Mouse (Mus musculus): ENCODE measurements at regions not wholly inside any gene's neighbourhood (a gene's known extent, or its start where the extent isn't known, plus 50 kb on each side); places are given as distances from the start of the nearest gene placed in this dataset.
A peak's percentile ranks its signal among the peaks of the same experiment; 100 is the strongest.

- ATAC-seq (ENCODE audit: extremely low read depth, insufficient number of reproducible peaks, low FRiP score, low TSS enrichment): no peak
- Histone ChIP-seq H3K27me3 (replicated peaks) (no peaks in the 10 kb centered on the region), H3K4me3 (no peak overlapping the region), H3K36me3 (no peaks in the 10 kb centered on the region), H3K9ac (no peak overlapping the region), H3K4me1 (peaks cover 6% of the 10 kb centered on the region), H3K9me3 (no peaks in the 10 kb centered on the region), H3K4me2 (no peak overlapping the region), H3K27ac (replicated peaks) (no peak overlapping the region)
- WGBS: 79% methylated on average over 4 of the region's 4 CpGs
Observed at GRCm38 (mm10) chr8:126720473-126721145, 126.8 kb upstream of the Irf2bp2 start.

- 64% methylated on average over 2 of the region's 2 CpGs for WGBS
- no peak overlapping the region for H3K4me2 ChIP-seq
- ATAC-seq (ENCODE audit: extremely low read depth, insufficient number of reproducible peaks, low FRiP score, low TSS enrichment): no peak
- no peaks in the 10 kb centered on the region for H3K9me3 ChIP-seq
- no peak overlapping the region for H3K27ac ChIP-seq (replicated peaks)
- H3K9ac ChIP-seq: no peak overlapping the region
- H3K36me3 ChIP-seq: no peaks in the 10 kb centered on the region
- no peaks in the 10 kb centered on the region for H3K27me3 ChIP-seq (replicated peaks)
- H3K4me1 ChIP-seq: peaks cover 6% of the 10 kb centered on the region
- no peak overlapping the region for H3K4me3 ChIP-seq
Observed at GRCm38 (mm10) chr8:126719748-126720147, 126.0 kb upstream of the Irf2bp2 start.

DNA sequence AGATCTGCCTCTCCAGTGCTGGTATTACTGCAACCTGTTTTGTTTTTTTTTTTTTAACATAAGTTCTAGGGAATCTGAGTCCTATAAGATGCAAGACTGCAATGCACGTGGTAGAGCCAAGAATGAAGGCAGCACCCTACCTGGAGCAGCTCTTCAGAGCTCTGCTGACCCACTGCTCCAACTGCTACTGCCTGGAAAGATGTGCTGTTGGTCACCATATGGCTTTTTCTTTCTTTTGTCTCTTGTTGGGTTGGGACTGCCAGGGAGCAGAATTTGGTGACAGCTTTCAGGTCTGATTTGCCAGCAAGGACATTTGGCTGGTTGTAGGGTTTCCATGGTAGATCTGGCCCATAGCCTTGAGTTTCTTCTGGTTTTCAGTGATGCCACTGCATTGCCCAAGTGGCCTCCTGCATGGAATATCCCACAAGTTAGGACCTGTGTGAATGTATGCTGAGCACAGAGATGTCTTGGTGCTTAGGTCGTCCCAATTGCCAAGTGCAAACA is 123.9 kb upstream of the Irf2bp2 start:
- Histone ChIP-seq H3K4me2 (no peak overlapping the region), H3K9ac (no peak overlapping the region), H3K27ac (replicated peaks) (no peak overlapping the region), H3K4me1 (peaks cover 13% of the 10 kb centered on the region), H3K27me3 (replicated peaks) (no peaks in the 10 kb centered on the region), H3K36me3 (no peaks in the 10 kb centered on the region), H3K4me3 (no peak overlapping the region), H3K9me3 (no peaks in the 10 kb centered on the region)
- 72% methylated on average over 2 of the region's 2 CpGs for WGBS
- ATAC-seq (ENCODE audit: extremely low read depth, insufficient number of reproducible peaks, low FRiP score, low TSS enrichment): no peak

- H3K36me3 ChIP-seq: no peaks in the 10 kb centered on the region
- no peak for ATAC-seq (ENCODE audit: extremely low read depth, insufficient number of reproducible peaks, low FRiP score, low TSS enrichment)
- H3K27me3 ChIP-seq (replicated peaks): no peaks in the 10 kb centered on the region
- no peak overlapping the region for H3K9ac ChIP-seq
- no peaks in the 10 kb centered on the region for H3K9me3 ChIP-seq
- H3K4me1 ChIP-seq: peaks cover 10% of the 10 kb centered on the region
- no peak overlapping the region for H3K4me3 ChIP-seq
- no peak overlapping the region for H3K27ac ChIP-seq (replicated peaks)
- H3K4me2 ChIP-seq: no peak overlapping the region
- 98% methylated on average over 1 of the region's 1 CpGs for WGBS
Observed at GRCm38 (mm10) chr8:126715666-126716065, 121.9 kb upstream of the Irf2bp2 start.

GRCm38 (mm10) chr8:126713602-126714145 is 119.9 kb upstream of the Irf2bp2 start:
- no peak for ATAC-seq (ENCODE audit: extremely low read depth, insufficient number of reproducible peaks, low FRiP score, low TSS enrichment)
- Histone ChIP-seq H3K4me2 (no peak overlapping the region), H3K27ac (replicated peaks) (no peak overlapping the region), H3K9me3 (no peaks in the 10 kb centered on the region), H3K9ac (no peak overlapping the region), H3K4me1 (peaks cover 15% of the 10 kb centered on the region), H3K36me3 (no peaks in the 10 kb centered on the region), H3K4me3 (no peak overlapping the region), H3K27me3 (replicated peaks) (no peaks in the 10 kb centered on the region)
- WGBS: 53% methylated on average over 8 of the region's 8 CpGs

DNA sequence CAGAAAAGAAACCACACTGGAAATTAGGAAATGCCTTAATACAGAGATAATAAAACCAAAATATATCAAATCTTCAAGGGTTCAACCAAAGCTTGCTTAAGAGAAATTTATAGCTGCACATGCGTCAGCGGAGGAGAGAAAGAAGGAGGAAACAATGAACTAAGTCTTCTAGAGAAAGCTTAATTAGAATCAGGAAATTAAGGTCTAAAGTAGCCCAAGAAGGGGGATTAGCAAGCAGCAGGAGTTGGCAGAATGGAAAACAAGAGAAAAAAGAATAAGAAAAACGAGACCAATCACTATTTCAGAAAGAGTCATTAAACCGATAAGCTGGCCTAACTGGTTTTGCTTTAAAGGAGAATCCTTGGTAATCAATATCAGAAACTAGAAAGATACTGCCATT is 119.4 kb upstream of the Irf2bp2 start:
- H3K9me3 ChIP-seq: no peaks in the 10 kb centered on the region
- H3K36me3 ChIP-seq: no peaks in the 10 kb centered on the region
- no peak overlapping the region for H3K4me2 ChIP-seq
- no peak overlapping the region for H3K4me3 ChIP-seq
- ATAC-seq (ENCODE audit: extremely low read depth, insufficient number of reproducible peaks, low FRiP score, low TSS enrichment): no peak
- 66% methylated on average over 4 of the region's 4 CpGs for WGBS
- no peak overlapping the region; the same call in 1 of the 2 replicates for H3K9ac ChIP-seq
- no peaks in the 10 kb centered on the region for H3K27me3 ChIP-seq (replicated peaks)
- H3K27ac ChIP-seq (replicated peaks): peak overlapping the region; percentile 43
- peaks cover 20% of the 10 kb centered on the region for H3K4me1 ChIP-seq

- WGBS: 42% methylated on average over 6 of the region's 6 CpGs
- no peak overlapping the region; the same call in 1 of the 2 replicates for H3K9ac ChIP-seq
Observed at GRCm38 (mm10) chr8:126712749-126713148, 119.0 kb upstream of the Irf2bp2 start.

GRCm38 (mm10) chr8:126708956-126709355 is 115.2 kb upstream of the Irf2bp2 start:
- no peak for ATAC-seq (ENCODE audit: extremely low read depth, insufficient number of reproducible peaks, low FRiP score, low TSS enrichment)
- 64% methylated on average over 2 of the region's 2 CpGs for WGBS
- Histone ChIP-seq H3K4me1 (peaks cover 44% of the 10 kb centered on the region), H3K27me3 (replicated peaks) (no peaks in the 10 kb centered on the region), H3K4me2 (no peak overlapping the region), H3K9ac (0 out of 2 replicates have a peak overlapping the region, but pooled peaks have one; percentile 12), H3K9me3 (no peaks in the 10 kb centered on the region), H3K36me3 (no peaks in the 10 kb centered on the region), H3K4me3 (no peak overlapping the region), H3K27ac (replicated peaks) (no peak overlapping the region)

More at GRCm38 (mm10) chr8:126712749-126713148, 119.0 kb upstream of the Irf2bp2 start:
- Histone ChIP-seq H3K4me1 (peaks cover 24% of the 10 kb centered on the region), H3K4me2 (no peak overlapping the region), H3K4me3 (no peak overlapping the region), H3K9me3 (no peaks in the 10 kb centered on the region), H3K36me3 (no peaks in the 10 kb centered on the region), H3K27me3 (replicated peaks) (no peaks in the 10 kb centered on the region), H3K27ac (replicated peaks) (peak overlapping the region; percentile 43)
- ATAC-seq (ENCODE audit: extremely low read depth, insufficient number of reproducible peaks, low FRiP score, low TSS enrichment): no peak

DNA sequence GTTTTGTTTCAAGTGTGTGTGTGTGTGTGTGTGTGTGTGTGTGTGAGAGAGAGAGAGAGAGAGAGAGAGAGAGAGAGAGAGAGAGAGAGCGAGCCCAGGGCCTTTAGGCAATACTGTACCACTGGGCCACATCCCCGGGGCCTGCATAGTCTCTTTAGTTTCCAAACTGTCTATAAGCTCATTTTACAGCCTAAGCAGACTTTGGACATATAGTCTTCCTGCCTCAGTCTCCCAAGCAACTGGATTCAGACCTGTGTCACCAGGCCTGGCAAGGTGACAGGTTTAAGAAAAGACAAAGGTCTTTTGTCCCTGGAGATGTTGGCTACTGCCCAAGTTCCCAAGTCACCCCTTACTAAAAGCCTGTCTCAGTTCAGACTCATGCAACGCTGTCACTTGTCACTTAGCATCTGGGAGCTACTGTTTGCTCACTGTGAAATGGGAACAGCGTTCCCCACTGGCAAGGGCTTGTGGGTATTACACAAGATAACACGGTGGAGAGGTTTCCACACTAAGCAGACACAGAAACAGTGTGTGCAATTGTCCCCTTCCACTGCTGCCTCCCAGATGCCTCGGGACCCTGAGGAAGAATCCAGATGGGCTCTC is 113.6 kb upstream of the Irf2bp2 start:
- peak overlapping the region; percentile 51; the same call in 1 of the 2 replicates for H3K27ac ChIP-seq (replicated peaks)
- no peaks in the 10 kb centered on the region for H3K36me3 ChIP-seq
- peaks cover 34% of the 10 kb centered on the region for H3K4me1 ChIP-seq
- H3K4me2 ChIP-seq: no peak overlapping the region
- no peak overlapping the region for H3K9ac ChIP-seq
- H3K4me3 ChIP-seq: no peak overlapping the region
- no peak for ATAC-seq (ENCODE audit: extremely low read depth, insufficient number of reproducible peaks, low FRiP score, low TSS enrichment)
- H3K27me3 ChIP-seq (replicated peaks): no peaks in the 10 kb centered on the region
- H3K9me3 ChIP-seq: no peaks in the 10 kb centered on the region
- 54% methylated on average over 6 of the region's 6 CpGs for WGBS

GRCm38 (mm10) chr8:126706247-126706646 is 112.5 kb upstream of the Irf2bp2 start:
- Histone ChIP-seq H3K27me3 (replicated peaks) (no peaks in the 10 kb centered on the region), H3K9ac (no peak overlapping the region), H3K4me1 (peaks cover 34% of the 10 kb centered on the region), H3K4me2 (no peak overlapping the region), H3K9me3 (no peaks in the 10 kb centered on the region), H3K4me3 (no peak overlapping the region), H3K27ac (replicated peaks) (no peak overlapping the region), H3K36me3 (no peaks in the 10 kb centered on the region)
- ATAC-seq (ENCODE audit: extremely low read depth, insufficient number of reproducible peaks, low FRiP score, low TSS enrichment): no peak
- 70% methylated on average over 8 of the region's 8 CpGs for WGBS

DNA sequence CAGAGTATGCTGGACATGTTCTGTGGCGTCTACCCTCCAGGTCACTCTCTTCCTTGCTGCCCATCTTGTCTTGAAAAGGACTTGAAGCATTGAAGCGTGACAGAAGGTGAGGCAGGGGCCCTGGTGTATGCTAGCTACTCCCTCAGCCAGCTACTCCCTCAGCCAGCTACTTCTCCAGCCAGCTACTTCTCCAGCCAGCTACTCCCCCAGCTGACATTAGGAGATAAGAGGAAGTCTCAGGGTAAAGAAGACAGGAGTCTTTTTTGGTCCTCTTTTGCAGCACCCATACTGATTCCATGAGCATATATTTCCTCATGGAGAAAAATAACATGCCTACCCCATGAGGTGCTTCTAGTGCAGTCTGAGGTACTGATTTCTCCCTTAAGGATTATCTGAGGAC is 111.6 kb upstream of the Irf2bp2 start:
- no peaks in the 10 kb centered on the region for H3K36me3 ChIP-seq
- 85% methylated on average over 2 of the region's 2 CpGs for WGBS
- peaks cover 37% of the 10 kb centered on the region for H3K4me1 ChIP-seq
- H3K27me3 ChIP-seq (replicated peaks): no peaks in the 10 kb centered on the region
- H3K4me3 ChIP-seq: no peak overlapping the region
- no peaks in the 10 kb centered on the region for H3K9me3 ChIP-seq
- H3K9ac ChIP-seq: no peak overlapping the region
- ATAC-seq (ENCODE audit: extremely low read depth, insufficient number of reproducible peaks, low FRiP score, low TSS enrichment): no peak
- no peak overlapping the region for H3K27ac ChIP-seq (replicated peaks)
- H3K4me2 ChIP-seq: no peak overlapping the region
